Mouse (Mus musculus): ENCODE measurements at regions not wholly inside any gene's neighbourhood (a gene's known extent, or its start where the extent isn't known, plus 50 kb on each side); places are given as distances from the start of the nearest gene placed in this dataset.
A peak's percentile ranks its signal among the peaks of the same experiment; 100 is the strongest.

DNA sequence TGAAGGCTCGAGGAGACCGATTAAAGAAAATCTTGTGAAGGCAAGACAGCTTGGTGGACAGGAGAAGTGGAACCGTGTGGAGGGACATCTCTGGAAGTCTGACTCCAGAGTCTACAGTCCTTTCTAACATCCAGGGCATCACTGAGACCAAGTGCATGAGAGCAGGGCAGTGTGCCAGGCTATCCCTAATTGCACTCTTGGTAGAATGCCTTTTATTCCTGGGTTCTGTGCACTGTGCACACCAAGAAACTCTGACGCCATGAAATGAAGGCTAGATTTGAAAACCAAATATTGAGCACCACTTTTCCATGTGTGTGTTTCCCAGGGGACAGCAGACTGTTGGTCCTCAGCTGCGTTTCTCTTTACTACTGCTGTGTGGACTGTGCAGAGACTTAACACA is 143.1 kb upstream of the Runx1 start:
- TF ChIP-seq E2F4 (IDR thresholded peaks at IDR 0.05; ENCODE audit: insufficient read depth) (no peak), MYOD1 (IDR thresholded peaks at IDR 0.05; ENCODE audit: control insufficient read depth in 1 of 3, insufficient read length in 2 of 3, low read depth in 2 of 3) (no peak), TCF12 (IDR thresholded peaks at IDR 0.05; ENCODE audit: insufficient read depth, poor library complexity, severe bottlenecking) (no peak), SRF (IDR thresholded peaks at IDR 0.05; ENCODE audit: control insufficient read depth, insufficient read length, low read depth) (no peak)
- no peak overlapping the region for H3ac ChIP-seq (ENCODE audit: control insufficient read depth, insufficient read length)
- H3K4me2 ChIP-seq (ENCODE audit: low read depth), result no peak overlapping the region
- no peaks in the 10 kb centered on the region for H3K27me3 ChIP-seq (ENCODE audit: control insufficient read depth, insufficient read depth, insufficient read length)
- H3K79me2 ChIP-seq (ENCODE audit: control insufficient read depth, insufficient read depth), result no peaks in the 10 kb centered on the region
- no peak overlapping the region for H3K4me3 ChIP-seq
- H3K36me3 ChIP-seq (ENCODE audit: control insufficient read depth, insufficient read depth), result no peaks in the 10 kb centered on the region

DNA sequence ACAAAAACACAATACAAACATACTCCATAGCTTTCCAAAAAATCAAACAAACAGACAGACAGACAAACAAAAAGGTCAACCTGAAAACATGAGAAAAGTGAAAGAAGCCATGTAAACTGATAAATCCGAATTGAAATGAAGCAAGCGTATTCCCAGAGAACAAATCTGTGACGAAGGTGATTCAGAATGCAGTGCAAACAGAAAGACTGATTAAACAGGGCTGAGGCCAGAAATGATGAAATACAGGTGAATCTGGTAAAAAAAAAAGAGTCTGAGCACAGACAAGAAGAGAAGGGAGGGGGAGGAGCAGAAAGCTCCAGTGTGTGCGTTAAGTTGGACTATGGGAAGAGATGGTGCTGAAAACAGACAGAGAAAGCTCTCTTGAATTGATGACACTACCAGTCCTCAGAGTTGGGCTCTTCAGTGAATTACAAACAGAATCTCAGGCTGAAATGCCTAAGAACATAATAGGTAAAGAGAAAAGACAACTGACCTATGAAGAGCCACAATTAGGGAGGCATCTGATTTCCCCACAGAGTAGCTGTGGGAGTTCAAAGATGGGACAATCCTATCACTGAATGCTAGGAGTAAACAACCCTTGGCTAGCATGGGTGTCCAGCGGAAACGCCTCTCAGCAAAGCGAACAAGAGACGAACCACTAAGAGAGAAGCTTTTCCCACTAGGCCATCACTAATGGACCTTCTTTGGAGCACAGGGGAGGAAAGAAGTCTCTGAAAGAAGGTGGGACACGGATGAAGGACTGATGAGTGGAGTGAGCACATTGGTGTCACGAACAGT is 140.3 kb upstream of the Runx1 start:
- H3K27me3 ChIP-seq (ENCODE audit: control insufficient read depth, insufficient read depth, insufficient read length), result no peaks in the 10 kb centered on the region
- H3K4me2 ChIP-seq (ENCODE audit: low read depth), result no peak overlapping the region
- no peaks in the 10 kb centered on the region for H3K36me3 ChIP-seq (ENCODE audit: control insufficient read depth, insufficient read depth)
- H3K4me3 ChIP-seq, result no peak overlapping the region
- H3ac ChIP-seq (ENCODE audit: control insufficient read depth, insufficient read length), result no peak overlapping the region
- TF ChIP-seq SRF (IDR thresholded peaks at IDR 0.05; ENCODE audit: control insufficient read depth, insufficient read length, low read depth) (no peak), POLR2AphosphoS2 (IDR thresholded peaks at IDR 0.05; ENCODE audit: insufficient read length, low read depth) (no peak), MAX (IDR thresholded peaks at IDR 0.05; ENCODE audit: low read depth) (no peak), USF1 (IDR thresholded peaks at IDR 0.05; ENCODE audit: low read depth) (no peak), MYOG (IDR thresholded peaks at IDR 0.05; ENCODE audit: control insufficient read depth in 1 of 3, insufficient read depth in 1 of 3, insufficient read length in 2 of 3, low read depth in 2 of 3) (no peak), CEBPB (IDR thresholded peaks at IDR 0.05; ENCODE audit: insufficient read depth, poor library complexity, severe bottlenecking) (no peak), TCF12 (IDR thresholded peaks at IDR 0.05; ENCODE audit: insufficient read depth, poor library complexity, severe bottlenecking) (no peak), MYOD1 (IDR thresholded peaks at IDR 0.05; ENCODE audit: control insufficient read depth in 1 of 3, insufficient read length in 2 of 3, low read depth in 2 of 3) (no peak), E2F4 (IDR thresholded peaks at IDR 0.05; ENCODE audit: insufficient read depth) (no peak), TCF3 (IDR thresholded peaks at IDR 0.05; ENCODE audit: insufficient read length, low read depth) (no peak), POLR2A (IDR thresholded peaks at IDR 0.05; ENCODE audit: insufficient read length, low read depth) (no peak), REST (IDR thresholded peaks at IDR 0.05; ENCODE audit: insufficient read depth, insufficient read length) (no peak)
- H3K79me2 ChIP-seq (ENCODE audit: control insufficient read depth, insufficient read depth), result no peaks in the 10 kb centered on the region

DNA sequence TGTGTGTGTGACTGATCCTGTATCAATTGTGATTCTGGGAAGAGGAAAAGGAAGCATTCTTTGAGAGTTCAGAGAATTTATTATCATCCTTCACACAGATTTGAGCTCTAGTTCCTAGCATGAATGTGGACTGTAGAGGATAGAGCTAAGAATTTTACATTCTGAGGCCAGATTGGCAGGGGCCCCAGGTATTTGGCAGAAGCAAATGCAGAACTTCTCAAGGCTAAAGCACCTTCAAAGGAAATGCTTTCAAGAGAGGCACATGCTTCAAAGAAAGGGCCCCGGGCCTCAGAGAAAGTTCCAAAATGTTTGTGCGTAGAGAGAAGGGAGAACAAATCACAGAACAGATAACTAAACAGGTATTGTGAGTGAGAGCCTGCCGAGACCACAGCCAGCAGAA is 139.7 kb upstream of the Runx1 start:
- Histone ChIP-seq H3K4me2 (ENCODE audit: low read depth) (no peak overlapping the region), H3K79me2 (ENCODE audit: control insufficient read depth, insufficient read depth) (no peaks in the 10 kb centered on the region), H3K4me3 (no peak overlapping the region), H3K36me3 (ENCODE audit: control insufficient read depth, insufficient read depth) (no peaks in the 10 kb centered on the region), H3ac (ENCODE audit: control insufficient read depth, insufficient read length) (no peak overlapping the region), H3K27me3 (ENCODE audit: control insufficient read depth, insufficient read depth, insufficient read length) (no peaks in the 10 kb centered on the region)
- TF ChIP-seq TCF12 (IDR thresholded peaks at IDR 0.05; ENCODE audit: insufficient read depth, poor library complexity, severe bottlenecking) (no peak), MYOG (IDR thresholded peaks at IDR 0.05; ENCODE audit: control insufficient read depth in 1 of 3, insufficient read depth in 1 of 3, insufficient read length in 2 of 3, low read depth in 2 of 3) (no peak), CEBPB (IDR thresholded peaks at IDR 0.05; ENCODE audit: insufficient read depth, poor library complexity, severe bottlenecking) (no peak), USF1 (IDR thresholded peaks at IDR 0.05; ENCODE audit: low read depth) (no peak), POLR2AphosphoS2 (IDR thresholded peaks at IDR 0.05; ENCODE audit: insufficient read length, low read depth) (no peak), MAX (IDR thresholded peaks at IDR 0.05; ENCODE audit: low read depth) (no peak), POLR2A (IDR thresholded peaks at IDR 0.05; ENCODE audit: insufficient read length, low read depth) (no peak), MYOD1 (IDR thresholded peaks at IDR 0.05; ENCODE audit: control insufficient read depth in 1 of 3, insufficient read length in 2 of 3, low read depth in 2 of 3) (no peak), TCF3 (IDR thresholded peaks at IDR 0.05; ENCODE audit: insufficient read length, low read depth) (no peak), SRF (IDR thresholded peaks at IDR 0.05; ENCODE audit: control insufficient read depth, insufficient read length, low read depth) (no peak), REST (IDR thresholded peaks at IDR 0.05; ENCODE audit: insufficient read depth, insufficient read length) (no peak), E2F4 (IDR thresholded peaks at IDR 0.05; ENCODE audit: insufficient read depth) (no peak)

DNA sequence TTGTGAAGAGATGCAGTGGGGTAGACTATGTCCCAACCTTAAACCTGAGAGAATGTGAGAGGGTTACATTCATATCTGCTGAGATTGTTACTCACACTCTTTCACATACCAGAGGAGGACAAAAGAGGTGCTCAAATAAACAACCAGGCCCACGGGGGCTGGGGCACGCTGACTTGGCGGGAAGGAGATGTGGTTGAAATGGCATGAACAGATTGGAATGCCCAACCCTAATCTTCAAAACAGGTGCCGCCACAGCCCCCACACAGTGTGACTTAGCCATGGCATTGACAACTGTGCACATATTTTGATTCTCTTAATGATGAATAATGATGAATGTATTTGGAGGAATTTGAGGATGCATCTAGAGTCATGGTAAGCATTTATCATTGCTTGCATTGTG is 137.6 kb upstream of the Runx1 start:
- TF ChIP-seq MYOG (IDR thresholded peaks at IDR 0.05; ENCODE audit: control insufficient read depth in 1 of 3, insufficient read depth in 1 of 3, insufficient read length in 2 of 3, low read depth in 2 of 3), result peak; percentile 49 to 94 (median 67)
- TF ChIP-seq REST (IDR thresholded peaks at IDR 0.05; ENCODE audit: insufficient read depth, insufficient read length), result no peak
- peak; percentile 86 for TF ChIP-seq TCF12 (IDR thresholded peaks at IDR 0.05; ENCODE audit: insufficient read depth, poor library complexity, severe bottlenecking)
- peak; percentile 39 for TF ChIP-seq E2F4 (IDR thresholded peaks at IDR 0.05; ENCODE audit: insufficient read depth)
- no peak for TF ChIP-seq MAX (IDR thresholded peaks at IDR 0.05; ENCODE audit: low read depth)
- peak; percentile 83 for TF ChIP-seq TCF3 (IDR thresholded peaks at IDR 0.05; ENCODE audit: insufficient read length, low read depth)
- TF ChIP-seq POLR2A (IDR thresholded peaks at IDR 0.05; ENCODE audit: insufficient read length, low read depth), result no peak
- TF ChIP-seq USF1 (IDR thresholded peaks at IDR 0.05; ENCODE audit: low read depth), result no peak
- TF ChIP-seq CEBPB (IDR thresholded peaks at IDR 0.05; ENCODE audit: insufficient read depth, poor library complexity, severe bottlenecking), result no peak
- TF ChIP-seq MYOD1 (IDR thresholded peaks at IDR 0.05; ENCODE audit: control insufficient read depth in 1 of 3, insufficient read length in 2 of 3, low read depth in 2 of 3), result peak in 2 of 3 experiments; percentile 83 to 92
- Histone ChIP-seq H3K4me3 (no peak overlapping the region), H3K27me3 (ENCODE audit: control insufficient read depth, insufficient read depth, insufficient read length) (no peaks in the 10 kb centered on the region), H3K4me2 (ENCODE audit: low read depth) (no peak overlapping the region), H3K79me2 (ENCODE audit: control insufficient read depth, insufficient read depth) (no peaks in the 10 kb centered on the region), H3K36me3 (ENCODE audit: control insufficient read depth, insufficient read depth) (no peaks in the 10 kb centered on the region), H3ac (ENCODE audit: control insufficient read depth, insufficient read length) (no peak overlapping the region)
